ENCODE assay signal across 9 mouse cellular contexts in genomic region chr4:139617001-139617364, GRCm38 (mm10). TPM values are rescaled to one million over a fixed set of nuclear protein-coding genes. Genes with fewer than 3 reads are reported as not detected.
DNase-seq lines count a peak whose midpoint lies in the region; ATAC-seq and TF ChIP-seq lines count a peak whose summit lies in the region.
"Had no signal": no experiment of that assay in that cellular context is flagged by ENCODE, and none has a peak within 500 bp of the region (broad histone marks: within the 10 kb centered on the region; RNA-seq: fewer than 3 reads in every experiment).

No protein-coding gene starts in this region.

- no peaks in the 10 kb centered on the region for H3K9me3 ChIP-seq in kidney, embryonic 14.5 days (ENCODE audit: control insufficient read depth, low read length)
- H3K9me3 ChIP-seq in hindbrain, embryonic 10.5 days, result peaks cover 11% of the 10 kb centered on the region

- H3K36me3 ChIP-seq in kidney, embryonic 14.5 days (ENCODE audit: control insufficient read depth, insufficient read depth, low read length), result peaks cover 30% of the 10 kb centered on the region
- peaks cover 36% of the 10 kb centered on the region for H3K36me3 ChIP-seq in hindbrain, embryonic 10.5 days
- peaks cover 20% of the 10 kb centered on the region; the same call in 1 of the 2 replicates for H3K36me3 ChIP-seq in macrophage (ENCODE audit: inconsistent target)

- H3K4me1 ChIP-seq in kidney, embryonic 14.5 days (ENCODE audit: control insufficient read depth, insufficient read depth, low read length), result 0 out of 2 replicates have a peak, but pooled peaks cover 7% of the 10 kb centered on the region
- H3K4me1 ChIP-seq in hindbrain, embryonic 10.5 days (replicated peaks), result peaks cover 32% of the 10 kb centered on the region

- H3K79me2 ChIP-seq in macrophage (ENCODE audit: inconsistent target), result peaks cover 46% of the 10 kb centered on the region

- peak overlapping the region; percentile 38 for H3K4me3 ChIP-seq in kidney, embryonic 14.5 days (ENCODE audit: low read length)
- H3K4me3 ChIP-seq in hindbrain, embryonic 10.5 days, result peak overlapping the region; percentile 58
- H3K4me3 ChIP-seq in macrophage (ENCODE audit: inconsistent target), result peak overlapping the region; percentile 77

- no peak overlapping the region for H3K9ac ChIP-seq in kidney, embryonic 14.5 days (ENCODE audit: low read depth, low read length)

- H3K27me3 ChIP-seq in kidney, embryonic 14.5 days (ENCODE audit: control insufficient read depth, insufficient read depth, low read length), result no peaks in the 10 kb centered on the region
- H3K27me3 ChIP-seq in hindbrain, embryonic 10.5 days (ENCODE audit: insufficient read depth, poor library complexity, severe bottlenecking), result no peaks in the 10 kb centered on the region

- peak overlapping the region; percentile 49 for H3K4me2 ChIP-seq in kidney, embryonic 14.5 days (replicated peaks; ENCODE audit: low read depth, low read length)

- TF ChIP-seq POLR2A in brain, embryonic 14.5 days (IDR thresholded peaks at IDR 0.05; ENCODE audit: borderline replicate concordance, extremely low read depth, insufficient read depth, insufficient read length, poor library complexity, severe bottlenecking), result no peak

- H3K27ac ChIP-seq in kidney, embryonic 14.5 days (ENCODE audit: low read depth, low read length), result peak overlapping the region; percentile 53; the same call in 1 of the 2 replicates
- H3K27ac ChIP-seq in hindbrain, embryonic 10.5 days, result peak overlapping the region; percentile 88
- H3K27ac ChIP-seq in macrophage, result peak overlapping the region; percentile 83

- ATAC-seq in kidney, embryonic 14.5 days (ENCODE audit: low FRiP score, low TSS enrichment), result no peak
- no peak for ATAC-seq in monocyte, adult 5-6 weeks (replicated peaks; ENCODE audit: insufficient number of reproducible peaks, low FRiP score, low TSS enrichment, poor library complexity, severe bottlenecking)

- no peak for TF ChIP-seq CTCF in brain, embryonic 14.5 days (IDR thresholded peaks at IDR 0.05; ENCODE audit: borderline replicate concordance, extremely low read depth, insufficient read depth, insufficient read length)

- no peak for DNase-seq in kidney, adult 18-20 months
- DNase-seq in brain, embryonic 14.5 days (ENCODE audit: low read depth), result peak; percentile 47
- DNase-seq in hindbrain, embryonic 10.5 days (ENCODE audit: low spot score), result no peak
- no peak for DNase-seq in layer of hippocampus, postnatal 36 days
- DNase-seq in gastrocnemius, postnatal 25 days, result no peak
- DNase-seq: cerebellum, postnatal 36 days had no signal

- 66% methylated on average over 3 of the region's 3 CpGs for WGBS in kidney, embryonic 14.5 days
- 59% methylated on average over 3 of the region's 3 CpGs for WGBS in hindbrain, embryonic 10.5 days
- 33% methylated on average over 3 of the region's 3 CpGs for WGBS in macrophage (ENCODE audit: missing documents)

RNA-seq across cellular contexts. Expression of gene Aldh4a1, which starts 5.7 kb away (rescaled TPM):
- polyA plus RNA-seq in kidney, embryonic 14.5 days (2014; fragmentation: Nextera tagmentation; extraction: Ambion mirVana), result 31.3 and 37.3 TPM in 2 replicates
- 24.2 and 26.4 TPM in 2 replicates for polyA plus RNA-seq in brain, embryonic 14.5 days (2012; rRNA removed)
- 22.5 and 26.3 TPM in 2 replicates for polyA plus RNA-seq in hindbrain, embryonic 10.5 days (2016; fragmentation: Nextera tagmentation; extraction: Ambion mirVana)
- 10 to 100 TPM in 12 of 26 experiments, 1 to 10 TPM in 14; 2.3 to 22.2 (median 7.9) TPM for total RNA-seq in macrophage (2018; cell fraction: chromatin; rRNA removed)
- 10 to 100 TPM in 11 of 26 experiments, 1 to 10 TPM in 15; 5.6 to 14.9 (median 9.5) TPM for total RNA-seq in macrophage (2018; cell fraction: cytosol; rRNA removed)
- total RNA-seq in macrophage (2018; cell fraction: nucleus; rRNA removed), result 10 to 100 TPM in 4 of 26 experiments, 1 to 10 TPM in 22; 2.7 to 13.3 (median 6.7) TPM
- polyA plus RNA-seq in macrophage (2018), result 5.2 to 11.2 TPM (median 9.2 TPM) in 3 replicates
- total RNA-seq in monocyte, adult 5-6 weeks (2017), result 4.5 to 8.5 TPM (median 6.2 TPM) in 3 replicates
- total RNA-seq in layer of hippocampus, postnatal 36 days (2021), result 10 to 100 TPM; 19.0 to 20.1 TPM
- 10 to 100 TPM; 62.2 to 72.0 TPM for total RNA-seq in gastrocnemius, postnatal 25 days (2021)

RNA-seq across cellular contexts. Expression of gene Gm21969, which starts 14.0 kb away (rescaled TPM):
- polyA plus RNA-seq in kidney, embryonic 14.5 days (2014; fragmentation: Nextera tagmentation; extraction: Ambion mirVana), result not detected in 2 replicates
- not detected in 2 replicates for polyA plus RNA-seq in brain, embryonic 14.5 days (2012; rRNA removed)
- polyA plus RNA-seq in hindbrain, embryonic 10.5 days (2016; fragmentation: Nextera tagmentation; extraction: Ambion mirVana), result not detected in 2 replicates
- total RNA-seq in macrophage (2018; cell fraction: chromatin; rRNA removed), result under 1 TPM in 1 of 26 experiments, not detected in 25; 0.20 TPM
- not detected for total RNA-seq in macrophage (2018; cell fraction: cytosol; rRNA removed)
- not detected for total RNA-seq in macrophage (2018; cell fraction: nucleus; rRNA removed)
- not detected in 3 replicates for polyA plus RNA-seq in macrophage (2018)
- total RNA-seq in monocyte, adult 5-6 weeks (2017), result 1.4 TPM in 1 of 3 replicates, not detected in the others
- not detected for total RNA-seq in layer of hippocampus, postnatal 36 days (2021)
- under 1 TPM in 1 of 2 experiments, not detected in 1; 0.08 TPM for total RNA-seq in gastrocnemius, postnatal 25 days (2021)

RNA-seq across cellular contexts. Expression of gene Tas1r2, which starts 36.4 kb away (rescaled TPM):
- polyA plus RNA-seq in kidney, embryonic 14.5 days (2014; fragmentation: Nextera tagmentation; extraction: Ambion mirVana), result not detected in 2 replicates
- polyA plus RNA-seq in brain, embryonic 14.5 days (2012; rRNA removed), result 0.04 TPM in 1 of 2 replicates, not detected in the other
- not detected in 2 replicates for polyA plus RNA-seq in hindbrain, embryonic 10.5 days (2016; fragmentation: Nextera tagmentation; extraction: Ambion mirVana)
- total RNA-seq in macrophage (2018; cell fraction: chromatin; rRNA removed), result not detected
- total RNA-seq in macrophage (2018; cell fraction: cytosol; rRNA removed), result not detected
- total RNA-seq in macrophage (2018; cell fraction: nucleus; rRNA removed), result under 1 TPM in 1 of 26 experiments, not detected in 25; 0.34 TPM
- not detected in 3 replicates for polyA plus RNA-seq in macrophage (2018)
- total RNA-seq in monocyte, adult 5-6 weeks (2017), result 0.53 TPM in 1 of 3 replicates, not detected in the others
- total RNA-seq in layer of hippocampus, postnatal 36 days (2021), result not detected
- not detected for total RNA-seq in gastrocnemius, postnatal 25 days (2021)
